Mouse (Mus musculus) liver, embryonic 14.5 days (tissue): ENCODE data around the gene Ccdc51.

Experiments
- CTCF ChIP-seq: IDR thresholded peaks from 2 replicates; pipeline ENCODE4 v1.5.1; 2016; ENCODE audit warnings: antibody characterized with exemption, low read depth, control low read depth
- EP300 ChIP-seq: IDR thresholded peaks from 2 replicates; pipeline ENCODE4 v1.6.1; 2016; ENCODE audit warnings: antibody characterized with exemption, low read depth

GRCm38 (mm10) chr9:109038901-109039364 lies 43.4 kb upstream of the Ccdc51 start:
- no peak for TF ChIP-seq CTCF
- TF ChIP-seq EP300, result no peak
